In genomic region chr4:87211344-87211978, GRCm38 (mm10) we compare ENCODE assay signal across 17 mouse cellular contexts. TPM values are rescaled to one million over a fixed set of nuclear protein-coding genes. Genes with fewer than 3 reads are reported as not detected.
DNase-seq lines count a peak whose midpoint lies in the region; ATAC-seq and TF ChIP-seq lines count a peak whose summit lies in the region.
"Had no signal": no experiment of that assay in that cellular context is flagged by ENCODE, and none has a peak within 500 bp of the region (broad histone marks: within the 10 kb centered on the region; RNA-seq: fewer than 3 reads in every experiment).

No protein-coding gene starts in this region.

- TF ChIP-seq CTCF in heart, postnatal 0 days (IDR thresholded peaks at IDR 0.05; ENCODE audit: low read depth) = no peak

- peaks cover 19% of the 10 kb centered on the region for H3K4me1 ChIP-seq in heart, embryonic 12.5 days (replicated peaks)
- H3K4me1 ChIP-seq in midbrain, embryonic 12.5 days = 0 out of 2 replicates have a peak, but pooled peaks cover 9% of the 10 kb centered on the region
- H3K4me1 ChIP-seq in midbrain, embryonic 10.5 days = no peaks in the 10 kb centered on the region
- peaks cover 16% of the 10 kb centered on the region for H3K4me1 ChIP-seq in heart, postnatal 0 days (ENCODE audit: control insufficient read depth, insufficient read depth)
- H3K4me1 ChIP-seq: embryonic facial prominence, embryonic 15.5 days; limb, embryonic 13.5 days had no signal

- H3K9me3 ChIP-seq in heart, embryonic 12.5 days (replicated peaks) = no peaks in the 10 kb centered on the region
- H3K9me3 ChIP-seq in midbrain, embryonic 12.5 days = no peaks in the 10 kb centered on the region
- no peaks in the 10 kb centered on the region for H3K9me3 ChIP-seq in midbrain, embryonic 10.5 days (replicated peaks)
- H3K9me3 ChIP-seq in heart, postnatal 0 days (replicated peaks; ENCODE audit: control insufficient read depth, low read length) = no peaks in the 10 kb centered on the region
- H3K9me3 ChIP-seq: embryonic facial prominence, embryonic 15.5 days; limb, embryonic 13.5 days had no signal

- H3K27ac ChIP-seq in heart, embryonic 12.5 days (ENCODE audit: poor library complexity, severe bottlenecking) = peak overlapping the region; percentile 91
- H3K27ac ChIP-seq in midbrain, embryonic 12.5 days (replicated peaks) = peak overlapping the region; percentile 42
- no peak overlapping the region for H3K27ac ChIP-seq in midbrain, embryonic 10.5 days (replicated peaks)
- H3K27ac ChIP-seq in heart, postnatal 0 days (ENCODE audit: low read depth) = peak overlapping the region; percentile 82
- H3K27ac ChIP-seq: embryonic facial prominence, embryonic 15.5 days; limb, embryonic 13.5 days had no signal

- H3K27me3 ChIP-seq in heart, embryonic 12.5 days (replicated peaks) = no peaks in the 10 kb centered on the region
- H3K27me3 ChIP-seq in midbrain, embryonic 12.5 days = no peaks in the 10 kb centered on the region
- no peaks in the 10 kb centered on the region for H3K27me3 ChIP-seq in midbrain, embryonic 10.5 days (ENCODE audit: low read depth, poor library complexity, severe bottlenecking)
- H3K27me3 ChIP-seq in heart, postnatal 0 days (ENCODE audit: control insufficient read depth, insufficient read depth, low read length) = no peaks in the 10 kb centered on the region
- H3K27me3 ChIP-seq: embryonic facial prominence, embryonic 15.5 days; limb, embryonic 13.5 days had no signal

- 25% methylated on average over 6 of the region's 6 CpGs for WGBS in heart, embryonic 12.5 days
- 73% methylated on average over 6 of the region's 6 CpGs for WGBS in midbrain, embryonic 12.5 days
- WGBS in midbrain, embryonic 10.5 days = 82% methylated on average over 6 of the region's 6 CpGs
- 23% methylated on average over 6 of the region's 6 CpGs for WGBS in heart, postnatal 0 days

- peak; percentile 77 for ATAC-seq in heart, embryonic 12.5 days (ENCODE audit: insufficient number of reproducible peaks, low FRiP score)
- 0 out of 2 replicates have a peak, but pooled peaks have one; percentile 27 for ATAC-seq in midbrain, embryonic 12.5 days (ENCODE audit: low FRiP score, low read depth)
- peak; percentile 81 for ATAC-seq in heart, postnatal 0 days (ENCODE audit: insufficient read depth, low read depth)
- ATAC-seq: CD4-positive, CD25-positive, alpha-beta regulatory T cell, adult 4 months; liver, postnatal 0 days had no signal

- no peak overlapping the region for H3K9ac ChIP-seq in heart, embryonic 12.5 days
- H3K9ac ChIP-seq in midbrain, embryonic 12.5 days (replicated peaks) = no peak overlapping the region
- H3K9ac ChIP-seq in heart, postnatal 0 days (replicated peaks; ENCODE audit: low read depth, low read length) = no peak overlapping the region
- H3K9ac ChIP-seq: embryonic facial prominence, embryonic 15.5 days; limb, embryonic 13.5 days; liver, postnatal 0 days had no signal

- no peaks in the 10 kb centered on the region for H3K36me3 ChIP-seq in heart, embryonic 12.5 days
- no peaks in the 10 kb centered on the region for H3K36me3 ChIP-seq in midbrain, embryonic 12.5 days
- no peaks in the 10 kb centered on the region for H3K36me3 ChIP-seq in midbrain, embryonic 10.5 days
- H3K36me3 ChIP-seq in heart, postnatal 0 days (replicated peaks; ENCODE audit: control insufficient read depth, insufficient read depth, low read length) = no peaks in the 10 kb centered on the region
- H3K36me3 ChIP-seq: embryonic facial prominence, embryonic 15.5 days; limb, embryonic 13.5 days had no signal

- peak overlapping the region; percentile 50 for H3K4me2 ChIP-seq in heart, embryonic 12.5 days
- H3K4me2 ChIP-seq in midbrain, embryonic 12.5 days (replicated peaks) = no peak overlapping the region
- peak overlapping the region; percentile 43 for H3K4me2 ChIP-seq in heart, postnatal 0 days (ENCODE audit: low read depth, low read length)
- H3K4me2 ChIP-seq: embryonic facial prominence, embryonic 15.5 days; limb, embryonic 13.5 days had no signal

- peak; percentile 63; the same call in 1 of the 2 replicates for TF ChIP-seq EP300 in heart, postnatal 0 days (IDR thresholded peaks at IDR 0.05; ENCODE audit: low read depth)

- no peak overlapping the region for H3K4me3 ChIP-seq in heart, embryonic 12.5 days
- H3K4me3 ChIP-seq in midbrain, embryonic 12.5 days = no peak overlapping the region
- no peak overlapping the region for H3K4me3 ChIP-seq in midbrain, embryonic 10.5 days
- no peak overlapping the region for H3K4me3 ChIP-seq in heart, postnatal 0 days (ENCODE audit: low read depth, low read length)
- H3K4me3 ChIP-seq: embryonic facial prominence, embryonic 15.5 days; limb, embryonic 13.5 days had no signal

- DNase-seq in heart, postnatal 4 days = no peak
- no peak for DNase-seq in midbrain, embryonic 10.5 days (ENCODE audit: low spot score)
- peak; percentile 82 for DNase-seq in heart, postnatal 0 days (ENCODE audit: low spot score)
- DNase-seq in urinary bladder, postnatal 36 days (ENCODE audit: low spot score in 2 of 2) = no peak
- DNase-seq in MN1 (ENCODE audit: low spot score) = no peak
- DNase-seq: cerebellum, adult 11 months; cerebellum, postnatal 36 days; kidney, adult 18-20 months; kidney, postnatal 25 days; liver, postnatal 0 days; lung, postnatal 4 days; right cerebral cortex, postnatal 14 days had no signal

RNA-seq across cellular contexts. Expression of gene Slc24a2, which starts 18.8 kb away (rescaled TPM):
- polyA plus RNA-seq in heart, embryonic 12.5 days (2016; fragmentation: Nextera tagmentation; extraction: Ambion mirVana) = 6.5 and 7.1 TPM in 2 replicates
- 1 to 10 TPM; 7.1 to 8.3 TPM for total RNA-seq in heart, postnatal 4 days (2021)
- 1.7 and 1.9 TPM in 2 replicates for polyA plus RNA-seq in midbrain, embryonic 12.5 days (2016; fragmentation: Nextera tagmentation; extraction: Ambion mirVana)
- 0.92 and 1.1 TPM in 2 replicates for polyA plus RNA-seq in midbrain, embryonic 10.5 days (2016; fragmentation: Nextera tagmentation; extraction: Ambion mirVana)
- total RNA-seq in heart, postnatal 0 days (2014; rRNA removed; ENCODE audit: low replicate concordance) = 9.7 and 11.3 TPM in 2 replicates
- polyA plus RNA-seq in heart, postnatal 0 days (2015; fragmentation: Nextera tagmentation; extraction: Ambion mirVana) = 2.1 and 2.2 TPM in 2 replicates
- polyA plus RNA-seq: CD4-positive, CD25-positive, alpha-beta regulatory T cell, adult 4 months; liver, postnatal 0 days had no signal

Comparison
In these comparisons a context has a peak if more than half of its experiments do, and no peak if none do; other contexts are left out.
1. ATAC-seq: peak in every context shown above with its lines; median percentile 81 in heart, postnatal 0 days; 77 in heart, embryonic 12.5 days; 27 in midbrain, embryonic 12.5 days.